Mouse (Mus musculus) hematopoietic stem cell, adult 5-6 weeks (primary cell): Measurements from ENCODE around the gene Gm47985. TPM values are rescaled to one million over a fixed set of nuclear protein-coding genes. Genes with fewer than 3 reads are reported as not detected.
"Not testable (repeated sequence)": the region's sequence is repeated elsewhere in the genome, so short reads cannot be mapped to it uniquely, and the experiment has no call there.

ENCODE experiments used
- ATAC-seq, 2 experiments: fragments of 125-278 bp in 1 of 2; replicated peaks in 1 of 2; 2 replicates each; pipeline ENCODE4 v1.8.0; 2016 to 2017; ENCODE audit warnings: inconsistent platforms in 2 of 2, mild to moderate bottlenecking in 2 of 2, moderate number of reproducible peaks in 2 of 2, low read depth in 1 of 2, moderate TSS enrichment in 1 of 2; ENCODE audit not compliant: low FRiP score in 2 of 2, poor library complexity in 2 of 2, severe bottlenecking in 2 of 2, insufficient read depth in 1 of 2, low TSS enrichment in 1 of 2
- total RNA-seq: library from RNA; stranded (forward); fragments of 172-1452, 232-1000 nt; gene quantifications from 2 replicates; pipeline ENCODE4 v1.2.3, GENCODE M21; 2017

Gene Gm47985
- total RNA-seq, 1 experiment from 2014 or later: not detected

GRCm38 (mm10) chr1:151208493-151208892 is 26.2 kb downstream of the Gm47985 start:
- not testable (repeated sequence) for ATAC-seq

GRCm38 (mm10) chr1:151208944-151209343 is 26.6 kb downstream of the Gm47985 start:
- not testable (repeated sequence) for ATAC-seq

- not testable (repeated sequence) for ATAC-seq
Measured at GRCm38 (mm10) chr1:151209824-151210355, 27.6 kb downstream of the Gm47985 start, which contains the start of gene Gm47996. Gene Gm47996, plus strand, starts transcription at chr1:151210131.

- ATAC-seq: not testable (repeated sequence)
Measured at GRCm38 (mm10) chr1:151211666-151212065, 29.3 kb downstream of the Gm47985 start.

DNA sequence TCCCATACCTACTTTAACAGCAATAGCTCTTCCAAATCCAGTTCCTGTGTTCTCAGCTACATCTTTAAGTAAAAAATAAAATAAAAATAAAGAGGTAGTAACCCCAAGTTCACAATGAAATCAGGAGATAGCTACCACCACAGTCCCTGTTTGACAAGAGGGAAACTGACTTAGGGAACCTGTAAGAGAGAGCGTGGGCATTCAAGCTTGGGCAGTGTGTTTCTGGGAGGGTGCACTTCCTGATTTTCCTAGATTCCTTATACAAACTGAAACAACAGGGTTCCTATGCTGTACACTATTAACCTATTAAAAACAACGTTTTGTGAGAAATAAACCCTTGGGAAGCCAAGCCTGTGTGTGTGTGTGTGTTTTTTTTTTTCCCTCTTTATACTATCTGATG is 32.5 kb downstream of the Gm47985 start:
- no peak for ATAC-seq

GRCm38 (mm10) chr1:151215985-151216384 is 33.6 kb downstream of the Gm47985 start:
- no peak for ATAC-seq

DNA sequence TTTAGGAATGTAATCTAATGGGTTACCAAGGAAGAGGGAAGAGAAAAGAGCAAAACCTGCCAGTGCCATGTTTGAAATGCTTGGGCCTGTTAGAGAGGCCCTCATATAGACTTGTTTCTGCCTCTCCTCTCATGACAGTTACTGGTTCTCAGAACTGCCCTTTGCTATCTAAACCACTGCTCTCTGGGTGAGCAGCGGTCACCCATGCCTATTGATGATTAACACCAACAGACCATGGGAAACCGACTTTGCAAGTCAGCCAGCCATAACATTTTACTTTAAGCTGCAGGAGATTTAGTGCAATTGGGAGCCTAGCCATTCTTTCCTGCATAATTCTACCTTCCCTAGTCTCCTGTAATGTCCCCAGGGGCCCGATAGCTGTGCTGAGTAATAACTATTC is 34.1 kb downstream of the Gm47985 start:
- ATAC-seq: no peak

GRCm38 (mm10) chr1:151219045-151219444 is 36.7 kb downstream of the Gm47985 start:
- ATAC-seq: peak; percentile 50 to 58; a peak in 1 of 4 replicates

DNA sequence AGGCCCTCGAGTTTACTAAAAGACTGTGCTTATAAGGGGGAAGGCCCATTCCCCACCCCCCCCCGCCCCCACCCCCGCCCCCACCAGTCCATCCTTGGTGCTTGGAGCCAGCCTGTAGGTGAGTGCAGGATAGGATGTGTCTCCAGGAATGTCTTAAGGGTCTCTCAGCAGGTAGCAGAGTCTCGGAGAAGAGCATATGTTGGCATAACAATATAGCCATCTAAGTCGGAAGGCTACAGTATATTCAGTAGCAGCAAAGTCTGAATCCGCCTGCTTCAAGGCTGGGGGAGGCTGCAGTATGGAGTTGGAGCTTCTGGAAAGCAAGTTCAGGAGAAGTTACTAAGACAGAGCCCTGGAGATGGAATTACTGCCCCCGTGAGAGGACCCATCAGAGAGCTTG is 37.8 kb downstream of the Gm47985 start:
- no peak for ATAC-seq

DNA sequence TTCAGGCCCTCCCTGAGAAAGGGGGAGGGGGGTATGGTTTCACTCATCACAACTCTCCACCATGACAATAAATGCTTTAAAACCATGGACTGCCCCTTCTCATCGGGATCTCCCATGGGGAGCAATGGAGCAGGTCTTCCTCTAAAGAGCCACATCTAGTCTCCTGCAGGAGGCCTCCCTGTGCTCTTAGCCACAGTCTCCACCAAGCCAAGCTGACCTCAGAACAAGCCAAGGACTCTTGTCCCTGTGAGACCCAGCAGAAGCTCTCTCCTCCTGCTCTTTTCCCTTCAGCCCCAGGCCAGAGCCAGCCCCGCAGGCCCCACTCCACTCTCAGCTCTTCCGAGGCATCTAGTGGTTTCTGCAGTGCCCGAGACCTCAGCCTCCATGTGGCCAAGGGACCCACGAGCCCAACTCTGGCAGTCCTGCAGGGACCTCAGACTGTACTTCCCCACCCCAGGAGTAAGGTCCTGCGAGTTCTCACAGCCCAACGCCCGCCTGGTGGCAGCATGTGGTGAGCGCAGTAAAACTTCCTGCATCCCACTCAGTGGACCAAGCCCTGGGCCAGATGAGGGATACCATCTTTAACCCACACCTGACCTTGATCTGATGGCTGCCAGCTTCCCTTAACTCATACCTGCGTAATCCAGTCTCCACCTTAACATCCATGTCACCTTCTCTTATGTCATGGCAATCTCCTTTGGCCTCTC is 40.4 kb downstream of the Gm47985 start:
- no peak for ATAC-seq

DNA sequence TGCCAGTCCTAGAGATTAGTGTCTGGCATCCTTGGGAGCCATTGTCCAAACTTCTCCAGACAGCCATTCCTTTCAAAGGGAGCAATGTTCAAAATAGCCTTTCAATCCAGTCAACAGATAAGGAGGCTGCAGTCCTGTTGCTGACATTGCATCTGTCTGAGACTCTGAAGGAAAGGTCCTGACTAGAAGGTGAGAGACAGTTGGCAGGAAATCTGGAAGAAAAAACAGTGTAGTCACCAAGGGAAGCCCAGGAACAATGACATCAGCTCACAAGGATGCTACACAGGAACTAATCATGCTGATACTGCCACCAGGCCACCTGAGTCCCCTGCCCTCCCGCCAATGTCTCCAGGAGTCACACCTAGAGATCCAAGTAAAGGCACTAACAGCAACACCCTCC is 41.0 kb downstream of the Gm47985 start:
- ATAC-seq: no peak

DNA sequence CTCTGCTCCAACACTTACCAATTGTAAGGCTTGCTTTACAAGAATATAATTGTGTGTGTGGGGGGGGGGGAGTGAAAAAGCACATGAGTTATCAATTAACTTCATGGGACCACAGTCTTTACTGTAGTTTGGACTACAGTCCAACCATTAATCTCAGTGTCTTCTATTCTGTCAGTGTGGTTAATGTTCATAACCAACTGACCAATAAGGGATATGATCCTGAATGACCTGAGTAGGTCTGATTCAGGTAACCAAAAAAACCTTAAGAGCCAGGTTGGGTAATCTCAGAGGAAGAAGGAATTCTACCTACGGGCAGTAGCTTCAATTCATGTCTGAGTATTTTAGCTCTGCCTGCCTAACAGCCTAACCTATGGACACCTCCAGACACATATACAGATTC is 42.2 kb downstream of the Gm47985 start:
- ATAC-seq: no peak

GRCm38 (mm10) chr1:151227506-151227905 is 45.2 kb downstream of the Gm47985 start:
- no peak for ATAC-seq

GRCm38 (mm10) chr1:151228320-151228989 is 46.1 kb downstream of the Gm47985 start:
- peak; percentile 36 to 42; a peak in 2 of 4 replicates for ATAC-seq

DNA sequence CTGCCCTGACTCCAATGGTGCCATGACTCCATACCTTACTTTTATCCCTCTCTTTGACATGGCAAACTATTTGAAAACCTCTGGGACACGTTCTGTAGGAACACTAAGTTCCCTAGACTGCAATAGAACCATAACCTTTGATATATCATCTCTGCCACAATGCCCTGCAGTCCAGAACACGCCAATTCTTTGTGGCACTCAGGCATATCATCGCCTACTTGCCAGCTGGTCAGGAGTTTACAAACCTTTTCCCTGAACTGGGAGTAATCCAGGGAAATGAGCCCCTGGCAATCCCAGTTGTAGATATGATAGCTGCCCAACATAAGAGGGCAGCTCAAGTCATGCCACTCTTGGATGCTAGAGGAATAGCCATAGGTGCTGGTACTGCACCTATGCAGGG is 50.0 kb downstream of the Gm47985 start:
- no peak for ATAC-seq

DNA sequence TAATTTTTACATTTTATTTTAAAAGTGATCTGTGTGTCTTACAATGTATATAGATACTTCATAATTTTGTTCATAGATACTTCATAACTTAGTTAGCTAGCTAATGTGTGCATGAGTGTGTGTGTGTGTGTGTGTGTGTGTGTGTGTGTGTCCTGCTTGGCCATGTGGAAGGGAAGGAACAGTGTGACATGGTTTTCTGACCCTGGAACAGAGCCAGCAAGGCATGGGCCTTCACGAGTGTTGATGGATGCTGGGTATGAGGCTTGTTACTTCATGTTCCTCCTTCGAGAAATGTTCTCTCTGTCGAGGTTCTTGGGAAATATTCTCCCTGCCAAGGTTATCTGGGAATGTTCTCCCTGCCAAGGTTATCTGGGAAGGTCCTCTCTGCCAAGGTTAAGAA is 51.4 kb downstream of the Gm47985 start:
- ATAC-seq: no peak
